Mouse (Mus musculus) right cerebral cortex, postnatal 4 days (tissue): ENCODE data around the gene Tead1.
A peak's percentile ranks its signal among the peaks of the same experiment; 100 is the strongest.

Experiments
- DNase-seq: peaks from one replicate; pipeline ENCODE4 v3.0.0-alpha.2; 2022

The Tead1 gene

GRCm38 (mm10) chr7:112826114-112826911 lies 147.2 kb downstream of the Tead1 start:
- DNase-seq, result peak; percentile 55

GRCm38 (mm10) chr7:112828016-112828695 lies 149.0 kb downstream of the Tead1 start:
- DNase-seq, result no peak

DNA sequence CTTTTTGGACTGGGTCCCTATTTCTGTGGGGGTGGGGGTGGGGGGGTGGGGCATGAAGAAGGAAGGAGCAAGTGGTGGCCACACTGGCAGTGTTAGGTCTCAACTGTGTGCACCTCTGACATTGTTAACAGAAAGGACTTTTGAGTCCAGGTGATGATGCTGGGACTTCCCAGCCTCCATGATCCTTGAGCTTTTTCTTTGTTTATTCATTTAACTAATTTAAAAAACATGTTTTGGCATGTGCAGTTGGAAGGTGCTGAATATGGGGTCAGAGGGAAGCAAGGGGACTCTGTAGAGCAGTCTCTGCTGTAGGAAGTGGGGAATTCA lies 149.5 kb downstream of the Tead1 start:
- no peak for DNase-seq

DNA sequence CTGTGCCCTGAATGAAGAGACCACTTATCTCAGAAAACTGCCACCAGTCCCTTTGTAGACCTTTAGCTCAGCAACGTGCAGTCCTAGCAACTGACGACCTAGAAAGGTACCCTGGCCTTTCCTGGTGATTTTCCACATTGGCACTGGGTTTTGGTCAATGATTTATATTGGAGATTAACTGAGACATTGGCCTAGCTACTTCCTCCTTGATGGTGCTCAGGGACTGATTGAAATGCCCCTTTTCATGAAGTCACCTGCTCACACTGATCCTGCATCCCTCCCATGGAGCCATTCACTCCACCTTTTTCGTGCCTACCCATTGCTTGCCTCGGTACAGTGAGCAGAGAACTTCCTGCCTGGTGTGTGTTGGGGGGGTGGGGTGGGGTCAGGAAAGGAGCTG lies 151.8 kb downstream of the Tead1 start:
- no peak for DNase-seq

DNA sequence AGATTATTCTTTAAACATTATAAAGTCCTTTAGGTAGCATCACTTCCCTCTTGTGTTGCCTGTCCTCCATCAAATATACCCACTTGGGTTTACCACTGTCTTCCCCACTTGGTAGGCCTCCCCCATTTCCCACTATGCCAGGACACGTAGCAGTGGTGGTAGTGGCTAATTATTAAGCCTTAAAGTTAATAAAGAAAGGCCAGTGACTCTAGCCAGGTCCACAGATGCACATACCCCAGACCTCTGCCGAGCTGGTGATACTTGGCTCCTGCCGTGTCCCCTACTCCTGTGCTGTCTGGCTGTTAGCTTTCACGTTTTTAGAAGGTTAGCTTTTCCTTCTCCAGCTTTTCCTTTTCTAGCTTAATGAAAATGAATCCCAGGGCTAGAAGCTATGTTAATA lies 152.3 kb downstream of the Tead1 start:
- DNase-seq, result no peak

DNA sequence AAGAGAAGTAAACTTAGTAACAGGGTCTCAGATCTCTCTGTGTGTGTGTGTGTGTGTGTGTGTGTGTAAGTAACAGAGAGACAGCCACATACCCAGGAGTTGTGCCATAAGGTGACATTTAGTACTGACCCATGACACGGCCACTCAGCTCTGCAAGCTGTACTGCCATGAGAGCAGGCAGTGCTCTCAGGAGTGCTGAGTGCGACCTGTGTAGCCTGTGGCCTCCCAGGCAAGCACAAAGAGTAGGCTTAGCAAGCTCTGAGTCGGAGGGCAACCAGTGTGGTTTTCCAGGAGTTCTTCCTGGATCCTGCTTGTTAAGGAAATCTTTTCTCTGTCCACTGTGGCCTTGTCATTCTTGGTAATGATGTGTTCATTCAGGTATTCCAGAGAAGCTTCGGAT lies 154.0 kb downstream of the Tead1 start:
- DNase-seq, result no peak

- DNase-seq, result no peak
These were observed 157.0 kb downstream of the Tead1 start for GRCm38 (mm10) chr7:112836076-112836475.

GRCm38 (mm10) chr7:112838131-112838530 lies 159.0 kb downstream of the Tead1 start:
- DNase-seq, result no peak

DNA sequence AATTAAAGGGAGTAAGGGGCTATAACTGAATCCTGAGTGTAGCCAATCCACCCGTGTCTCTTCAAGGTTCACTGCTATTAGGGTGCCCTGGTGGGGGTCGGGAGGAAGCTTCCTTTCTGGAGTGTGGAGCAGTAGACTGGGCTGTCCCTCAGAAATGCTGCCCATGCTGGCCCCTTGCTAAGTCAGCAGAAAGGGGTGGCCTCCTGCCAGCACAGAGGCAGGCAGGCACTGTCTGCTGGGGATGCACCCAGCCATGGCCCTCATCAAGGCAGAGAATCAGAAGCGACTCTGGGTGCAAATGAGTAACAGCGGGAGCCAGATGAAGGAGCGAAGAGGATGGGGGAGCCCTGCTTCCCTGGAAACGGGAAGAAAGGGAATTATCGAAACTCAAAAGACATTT lies 161.2 kb downstream of the Tead1 start:
- peak; percentile 35 for DNase-seq

- DNase-seq, result no peak
These were observed 161.8 kb downstream of the Tead1 start for GRCm38 (mm10) chr7:112840890-112841289.

GRCm38 (mm10) chr7:112841484-112841883 lies 162.4 kb downstream of the Tead1 start:
- DNase-seq, result no peak

DNA sequence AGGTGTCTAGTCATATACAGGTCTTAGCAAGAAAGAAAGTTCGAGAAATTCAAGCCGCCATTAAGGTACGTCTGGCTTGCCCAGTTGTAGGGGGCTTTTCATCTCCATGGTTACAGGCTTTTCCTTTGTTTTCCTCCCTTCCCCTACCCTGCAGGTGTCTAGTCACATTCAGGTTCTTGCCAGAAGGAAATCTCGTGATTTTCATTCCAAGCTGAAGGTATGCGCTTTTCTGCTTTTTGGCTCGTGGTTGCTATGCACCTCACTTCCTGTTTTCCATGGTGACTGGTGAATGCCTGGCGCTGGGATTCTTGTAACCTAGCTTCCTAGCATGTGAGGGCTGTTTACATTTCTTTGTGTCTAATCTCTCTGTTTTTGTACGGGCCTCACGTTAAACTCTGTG lies 162.8 kb downstream of the Tead1 start:
- no peak for DNase-seq

GRCm38 (mm10) chr7:112851281-112851744 lies 172.2 kb downstream of the Tead1 start:
- no peak for DNase-seq

DNA sequence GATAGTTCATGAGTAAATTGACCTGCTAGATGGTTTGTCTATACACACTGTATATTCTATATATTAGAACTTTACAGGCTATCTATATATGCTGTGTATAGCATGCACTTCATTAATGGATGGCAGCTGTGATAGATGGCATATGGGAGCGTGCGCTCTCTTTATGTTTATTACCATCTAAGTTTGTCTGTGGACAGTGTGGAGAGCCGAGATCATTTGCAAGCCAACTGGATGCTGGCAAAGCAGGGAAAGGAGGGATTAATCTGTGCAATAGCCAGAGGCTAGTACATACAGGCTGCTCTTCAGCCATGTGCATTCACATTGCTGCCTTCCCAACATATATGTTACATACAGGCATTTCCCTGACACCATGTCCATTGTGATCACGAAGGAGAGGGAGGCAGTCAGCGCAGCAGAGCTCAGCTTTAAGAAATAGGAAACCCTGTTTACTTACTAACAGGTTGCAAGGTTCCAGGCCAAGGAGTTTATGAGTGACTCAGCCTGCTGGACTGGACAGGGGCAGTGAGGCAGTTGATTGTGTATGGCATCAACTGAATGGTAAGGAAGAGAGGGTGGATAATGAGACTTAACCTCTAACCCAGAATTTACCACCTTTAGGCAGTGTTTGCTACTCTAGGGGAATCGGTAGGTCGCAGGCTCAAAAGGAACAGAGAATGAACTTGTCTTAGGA lies 173.2 kb downstream of the Tead1 start:
- no peak for DNase-seq

DNA sequence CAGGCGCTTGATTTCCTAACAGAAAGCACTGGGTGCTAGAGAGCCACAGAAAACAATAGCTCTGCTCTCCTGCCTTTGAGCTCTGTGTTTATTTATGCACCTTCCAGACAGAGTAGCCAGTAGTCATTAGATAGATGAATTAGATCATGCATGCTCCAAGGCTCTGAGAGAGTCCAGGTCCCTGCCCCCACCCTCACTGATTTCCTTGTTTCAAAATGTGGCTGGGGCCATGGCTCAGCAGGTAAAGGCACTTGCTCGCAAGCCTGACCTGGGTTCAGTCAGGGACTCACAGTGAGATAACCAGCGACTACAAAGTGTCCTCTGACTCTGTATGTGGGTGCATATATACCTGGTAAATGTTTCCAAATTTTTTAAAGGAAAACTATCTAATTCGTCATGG lies 174.7 kb downstream of the Tead1 start:
- DNase-seq, result no peak

- no peak for DNase-seq
These were observed 175.4 kb downstream of the Tead1 start for GRCm38 (mm10) chr7:112854516-112854915.

DNA sequence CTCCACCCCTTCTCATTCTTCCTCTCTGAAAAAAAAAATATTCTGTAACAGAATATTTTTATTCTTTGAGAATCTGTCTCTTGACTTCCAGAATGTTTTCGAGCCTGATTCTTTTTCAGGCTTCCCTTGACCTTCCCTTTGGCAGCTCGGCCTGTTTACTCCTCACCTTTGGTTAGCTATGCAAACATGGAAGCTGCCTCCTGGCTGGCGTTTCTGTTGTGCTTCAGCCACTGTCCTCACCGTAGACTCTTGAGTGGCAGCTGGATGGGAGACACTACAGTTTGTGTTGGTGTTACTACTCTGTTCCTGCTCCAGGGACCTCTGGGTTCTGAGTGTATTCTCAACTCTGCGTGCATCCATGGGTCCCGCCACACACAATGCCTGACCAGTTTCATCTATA lies 176.3 kb downstream of the Tead1 start:
- no peak for DNase-seq

GRCm38 (mm10) chr7:112856121-112856571 lies 177.0 kb downstream of the Tead1 start:
- DNase-seq, result peak; percentile 39

GRCm38 (mm10) chr7:112856583-112856982 lies 177.5 kb downstream of the Tead1 start:
- DNase-seq, result no peak

DNA sequence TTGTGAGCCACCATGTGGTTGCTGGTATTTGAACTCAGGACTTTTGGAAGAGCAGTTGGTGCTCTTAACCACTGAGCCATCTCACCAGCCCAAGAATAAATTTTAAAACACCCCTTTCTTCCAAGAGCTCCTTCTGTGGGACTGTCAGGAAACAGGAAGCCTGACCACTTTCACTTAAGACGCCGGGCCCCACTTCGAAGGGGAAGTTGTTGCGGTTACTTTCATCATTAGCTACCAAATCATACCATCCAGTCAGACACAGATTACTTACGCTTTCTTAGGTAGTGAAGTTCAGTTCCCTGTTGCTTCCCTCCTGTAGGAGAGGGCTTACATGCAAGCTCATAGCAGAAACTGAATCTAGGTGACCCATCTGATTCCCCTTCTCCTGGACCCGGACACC lies 180.8 kb downstream of the Tead1 start:
- no peak for DNase-seq

- DNase-seq, result no peak
These were observed 183.0 kb downstream of the Tead1 start for GRCm38 (mm10) chr7:112862086-112862485.

GRCm38 (mm10) chr7:112864188-112864587 lies 185.1 kb downstream of the Tead1 start:
- DNase-seq, result no peak

GRCm38 (mm10) chr7:112865739-112866138 lies 186.6 kb downstream of the Tead1 start:
- peak; percentile 65 for DNase-seq
